Mouse (Mus musculus): ENCODE measurements around the gene Ptgds. TPM values are rescaled to one million over a fixed set of nuclear protein-coding genes. Genes with fewer than 3 reads are reported as not detected.
A peak's percentile ranks its signal among the peaks of the same experiment; 100 is the strongest.

Ptgds gene
- total RNA-seq (2014; rRNA removed) (1,270 and 1,729 TPM in 2 replicates), polyA plus RNA-seq (2015; fragmentation: Nextera tagmentation; extraction: Ambion mirVana) (1,561 and 1,919 TPM in 2 replicates)

GRCm38 (mm10) chr2:25469969-25470368 lies at the start of gene Ptgds:
Gene Ptgds, minus strand, starts transcription at chr2:25470046.
- H3K4me2 ChIP-seq (ENCODE audit: low read depth), result no peak within 1 kb of the TSS
- DNase-seq (no peak), ATAC-seq (no peak)
- peak within 1 kb of the TSS; percentile 54 for H3K27ac ChIP-seq (ENCODE audit: low read depth, low read length)
- H3K9me3 ChIP-seq (ENCODE audit: low read length), result no peaks in the 10 kb centered on the region
- H3K27me3 ChIP-seq (ENCODE audit: insufficient read depth, low read length), result no peaks in the 10 kb centered on the region
- H3K4me3 ChIP-seq (ENCODE audit: low read depth, low read length), result no peak within 1 kb of the TSS
- WGBS, result 64% methylated on average over 6 of the region's 6 CpGs
- H3K36me3 ChIP-seq (ENCODE audit: insufficient read depth), result no peaks in the 10 kb centered on the region
- peaks cover 3% of the 10 kb centered on the region; the same call in 1 of the 2 replicates for H3K4me1 ChIP-seq (ENCODE audit: insufficient read depth)
- 0 out of 2 replicates have a peak within 1 kb of the TSS, but pooled peaks have one; percentile 22 for H3K9ac ChIP-seq
- TF ChIP-seq CTCF (IDR thresholded peaks at IDR 0.05; ENCODE audit: low read depth), result no peak

- WGBS, result 76% methylated on average over 3 of the region's 3 CpGs
- H3K27ac ChIP-seq (ENCODE audit: low read depth, low read length), result no peak overlapping the region
- TF ChIP-seq CTCF (IDR thresholded peaks at IDR 0.05; ENCODE audit: low read depth), result no peak
- H3K4me2 ChIP-seq (ENCODE audit: low read depth), result no peak overlapping the region
- DNase-seq (no peak), ATAC-seq (no peak)
- H3K9ac ChIP-seq, result no peak overlapping the region
- H3K27me3 ChIP-seq (ENCODE audit: insufficient read depth, low read length), result no peaks in the 10 kb centered on the region
- H3K9me3 ChIP-seq (ENCODE audit: low read length), result no peaks in the 10 kb centered on the region
- H3K36me3 ChIP-seq (ENCODE audit: insufficient read depth), result peaks cover 8% of the 10 kb centered on the region; the same call in 1 of the 2 replicates
- H3K4me3 ChIP-seq (ENCODE audit: low read depth, low read length), result no peak overlapping the region
- H3K4me1 ChIP-seq (ENCODE audit: insufficient read depth), result no peaks in the 10 kb centered on the region
Measured at GRCm38 (mm10) chr2:25509912-25510311, 40.1 kb upstream of the Ptgds start.

GRCm38 (mm10) chr2:25506964-25507363 lies 37.1 kb upstream of the Ptgds start:
- Histone ChIP-seq H3K9ac (no peak overlapping the region), H3K27me3 (ENCODE audit: insufficient read depth, low read length) (no peaks in the 10 kb centered on the region), H3K27ac (ENCODE audit: low read depth, low read length) (no peak overlapping the region), H3K4me1 (ENCODE audit: insufficient read depth) (peaks cover 1% of the 10 kb centered on the region; the same call in 1 of the 2 replicates), H3K36me3 (ENCODE audit: insufficient read depth) (peaks cover 35% of the 10 kb centered on the region), H3K4me2 (ENCODE audit: low read depth) (no peak overlapping the region), H3K4me3 (ENCODE audit: low read depth, low read length) (no peak overlapping the region), H3K9me3 (ENCODE audit: low read length) (no peaks in the 10 kb centered on the region)
- peak; percentile 52 for TF ChIP-seq CTCF (IDR thresholded peaks at IDR 0.05; ENCODE audit: low read depth)
- 35% methylated on average over 5 of the region's 5 CpGs for WGBS
- DNase-seq (no peak), ATAC-seq (no peak)

- H3K27ac ChIP-seq (ENCODE audit: low read depth, low read length), result no peak overlapping the region
- H3K4me1 ChIP-seq (ENCODE audit: insufficient read depth), result peaks cover 9% of the 10 kb centered on the region
- no peaks in the 10 kb centered on the region for H3K9me3 ChIP-seq (ENCODE audit: low read length)
- no peak overlapping the region for H3K4me2 ChIP-seq (ENCODE audit: low read depth)
- ATAC-seq (no peak), DNase-seq (no peak)
- H3K27me3 ChIP-seq (ENCODE audit: insufficient read depth, low read length), result no peaks in the 10 kb centered on the region
- TF ChIP-seq CTCF (IDR thresholded peaks at IDR 0.05; ENCODE audit: low read depth), result no peak
- WGBS, result 93% methylated on average over 4 of the region's 4 CpGs
- peaks cover 35% of the 10 kb centered on the region for H3K36me3 ChIP-seq (ENCODE audit: insufficient read depth)
- H3K4me3 ChIP-seq (ENCODE audit: low read depth, low read length), result no peak overlapping the region
- no peak overlapping the region for H3K9ac ChIP-seq
Measured at GRCm38 (mm10) chr2:25505860-25506259, 36.0 kb upstream of the Ptgds start.

GRCm38 (mm10) chr2:25505000-25505399 lies 35.2 kb upstream of the Ptgds start:
- no peak for TF ChIP-seq CTCF (IDR thresholded peaks at IDR 0.05; ENCODE audit: low read depth)
- ATAC-seq (no peak), DNase-seq (no peak)
- 95% methylated on average over 1 of the region's 1 CpGs for WGBS
- H3K9ac ChIP-seq, result no peak overlapping the region
- H3K4me3 ChIP-seq (ENCODE audit: low read depth, low read length), result no peak overlapping the region
- H3K9me3 ChIP-seq (ENCODE audit: low read length), result no peaks in the 10 kb centered on the region
- H3K4me2 ChIP-seq (ENCODE audit: low read depth), result no peak overlapping the region
- H3K36me3 ChIP-seq (ENCODE audit: insufficient read depth), result peaks cover 35% of the 10 kb centered on the region
- H3K4me1 ChIP-seq (ENCODE audit: insufficient read depth), result peaks cover 9% of the 10 kb centered on the region
- no peak overlapping the region for H3K27ac ChIP-seq (ENCODE audit: low read depth, low read length)
- H3K27me3 ChIP-seq (ENCODE audit: insufficient read depth, low read length), result no peaks in the 10 kb centered on the region

- DNase-seq (no peak), ATAC-seq (no peak)
- no peak for TF ChIP-seq CTCF (IDR thresholded peaks at IDR 0.05; ENCODE audit: low read depth)
- Histone ChIP-seq H3K27me3 (ENCODE audit: insufficient read depth, low read length) (no peaks in the 10 kb centered on the region), H3K27ac (ENCODE audit: low read depth, low read length) (no peak overlapping the region), H3K4me2 (ENCODE audit: low read depth) (no peak overlapping the region), H3K9me3 (ENCODE audit: low read length) (no peaks in the 10 kb centered on the region), H3K4me3 (ENCODE audit: low read depth, low read length) (no peak overlapping the region), H3K4me1 (ENCODE audit: insufficient read depth) (peaks cover 9% of the 10 kb centered on the region), H3K36me3 (ENCODE audit: insufficient read depth) (peaks cover 35% of the 10 kb centered on the region), H3K9ac (no peak overlapping the region)
- WGBS, result 97% methylated on average over 19 of the region's 19 CpGs
Measured at GRCm38 (mm10) chr2:25504538-25504937, 34.7 kb upstream of the Ptgds start.

- Histone ChIP-seq H3K9me3 (ENCODE audit: low read length) (no peaks in the 10 kb centered on the region), H3K27me3 (ENCODE audit: insufficient read depth, low read length) (no peaks in the 10 kb centered on the region), H3K4me1 (ENCODE audit: insufficient read depth) (peaks cover 9% of the 10 kb centered on the region), H3K36me3 (ENCODE audit: insufficient read depth) (peaks cover 35% of the 10 kb centered on the region), H3K27ac (ENCODE audit: low read depth, low read length) (no peak overlapping the region), H3K4me3 (ENCODE audit: low read depth, low read length) (no peak overlapping the region), H3K9ac (no peak overlapping the region), H3K4me2 (ENCODE audit: low read depth) (no peak overlapping the region)
- WGBS, result 87% methylated on average over 3 of the region's 3 CpGs
- ATAC-seq (no peak), DNase-seq (no peak)
- TF ChIP-seq CTCF (IDR thresholded peaks at IDR 0.05; ENCODE audit: low read depth), result no peak
Measured at GRCm38 (mm10) chr2:25502726-25503125, 32.9 kb upstream of the Ptgds start.
